Mouse (Mus musculus): ENCODE results near the gene Brpf3. TPM values are rescaled to one million over a fixed set of nuclear protein-coding genes. Genes with fewer than 3 reads are reported as not detected.

Gene Brpf3
- polyA plus RNA-seq, 1 experiment, result 45.6 TPM

- Histone ChIP-seq H3K27ac (ENCODE audit: insufficient read depth, low read length) (no peak overlapping the region), H3K4me3 (ENCODE audit: insufficient read depth, low read length) (peak overlapping the region; percentile 3; the same call in 1 of the 2 replicates), H3K4me1 (ENCODE audit: control insufficient read depth, insufficient read depth, low read length) (peaks cover 7% of the 10 kb centered on the region)
- peak; percentile 29 for TF ChIP-seq CTCF (IDR thresholded peaks at IDR 0.05; ENCODE audit: extremely low read depth, insufficient read depth, low read length)
- TF ChIP-seq POLR2A (IDR thresholded peaks at IDR 0.05; ENCODE audit: extremely low read depth, insufficient read depth, low read length), result no peak
These were observed 75.9 kb downstream of the Brpf3 start for GRCm38 (mm10) chr17:28876821-28877220.

- H3K27ac ChIP-seq (ENCODE audit: insufficient read depth, low read length), result no peak overlapping the region
- H3K4me3 ChIP-seq (ENCODE audit: insufficient read depth, low read length), result no peak overlapping the region
- H3K4me1 ChIP-seq (ENCODE audit: control insufficient read depth, insufficient read depth, low read length), result peaks cover 6% of the 10 kb centered on the region
- no peak for TF ChIP-seq POLR2A (IDR thresholded peaks at IDR 0.05; ENCODE audit: extremely low read depth, insufficient read depth, low read length)
- TF ChIP-seq CTCF (IDR thresholded peaks at IDR 0.05; ENCODE audit: extremely low read depth, insufficient read depth, low read length), result peak; percentile 81
These were observed 79.1 kb downstream of the Brpf3 start for GRCm38 (mm10) chr17:28879931-28880391.

GRCm38 (mm10) chr17:28882316-28882715, 81.4 kb downstream of the Brpf3 start:
- no peak overlapping the region for H3K27ac ChIP-seq (ENCODE audit: insufficient read depth, low read length)
- 0 out of 2 replicates have a peak, but pooled peaks have one; percentile 24 for TF ChIP-seq POLR2A (IDR thresholded peaks at IDR 0.05; ENCODE audit: extremely low read depth, insufficient read depth, low read length)
- no peak for TF ChIP-seq CTCF (IDR thresholded peaks at IDR 0.05; ENCODE audit: extremely low read depth, insufficient read depth, low read length)

GRCm38 (mm10) chr17:28882810-28883209, 81.9 kb downstream of the Brpf3 start:
- Histone ChIP-seq H3K4me1 (ENCODE audit: control insufficient read depth, insufficient read depth, low read length) (no peaks in the 10 kb centered on the region), H3K27ac (ENCODE audit: insufficient read depth, low read length) (no peak overlapping the region), H3K4me3 (ENCODE audit: insufficient read depth, low read length) (no peak overlapping the region)
- TF ChIP-seq CTCF (IDR thresholded peaks at IDR 0.05; ENCODE audit: extremely low read depth, insufficient read depth, low read length) (peak; percentile 26; the same call in 1 of the 2 replicates), POLR2A (IDR thresholded peaks at IDR 0.05; ENCODE audit: extremely low read depth, insufficient read depth, low read length) (no peak)

More at GRCm38 (mm10) chr17:28882316-28882715, 81.4 kb downstream of the Brpf3 start:
- Histone ChIP-seq H3K4me1 (ENCODE audit: control insufficient read depth, insufficient read depth, low read length) (no peaks in the 10 kb centered on the region), H3K4me3 (ENCODE audit: insufficient read depth, low read length) (no peak overlapping the region)

GRCm38 (mm10) chr17:28883941-28884516, 83.1 kb downstream of the Brpf3 start:
- no peak for TF ChIP-seq POLR2A (IDR thresholded peaks at IDR 0.05; ENCODE audit: extremely low read depth, insufficient read depth, low read length)
- TF ChIP-seq CTCF (IDR thresholded peaks at IDR 0.05; ENCODE audit: extremely low read depth, insufficient read depth, low read length), result no peak
- Histone ChIP-seq H3K4me3 (ENCODE audit: insufficient read depth, low read length) (no peak overlapping the region), H3K27ac (ENCODE audit: insufficient read depth, low read length) (no peak overlapping the region), H3K4me1 (ENCODE audit: control insufficient read depth, insufficient read depth, low read length) (no peaks in the 10 kb centered on the region)

GRCm38 (mm10) chr17:28885231-28885630, 84.3 kb downstream of the Brpf3 start:
- Histone ChIP-seq H3K4me1 (ENCODE audit: control insufficient read depth, insufficient read depth, low read length) (no peaks in the 10 kb centered on the region), H3K27ac (ENCODE audit: insufficient read depth, low read length) (no peak overlapping the region), H3K4me3 (ENCODE audit: insufficient read depth, low read length) (no peak overlapping the region)
- TF ChIP-seq CTCF (IDR thresholded peaks at IDR 0.05; ENCODE audit: extremely low read depth, insufficient read depth, low read length) (no peak), POLR2A (IDR thresholded peaks at IDR 0.05; ENCODE audit: extremely low read depth, insufficient read depth, low read length) (no peak)

GRCm38 (mm10) chr17:28886266-28886665, 85.4 kb downstream of the Brpf3 start:
- no peaks in the 10 kb centered on the region for H3K4me1 ChIP-seq (ENCODE audit: control insufficient read depth, insufficient read depth, low read length)
- H3K27ac ChIP-seq (ENCODE audit: insufficient read depth, low read length), result no peak overlapping the region
- no peak for TF ChIP-seq CTCF (IDR thresholded peaks at IDR 0.05; ENCODE audit: extremely low read depth, insufficient read depth, low read length)
- TF ChIP-seq POLR2A (IDR thresholded peaks at IDR 0.05; ENCODE audit: extremely low read depth, insufficient read depth, low read length), result no peak
- H3K4me3 ChIP-seq (ENCODE audit: insufficient read depth, low read length), result no peak overlapping the region

Other genes with a start within 250 kb of the Brpf3 start
- not detected in 2 replicates for gene Clps, start 240.3 kb upstream of the Brpf3 start, polyA plus RNA-seq (2012; rRNA removed)
- 4.5 and 5.1 TPM in 2 replicates for gene Lhfpl5, start 225.4 kb upstream of the Brpf3 start, polyA plus RNA-seq (2012; rRNA removed)
- 68.5 and 70.7 TPM in 2 replicates for gene Srpk1, start 178.4 kb upstream of the Brpf3 start, polyA plus RNA-seq (2012; rRNA removed)
- gene Slc26a8, start 110.9 kb upstream of the Brpf3 start, polyA plus RNA-seq (2012; rRNA removed), result 10.7 and 12.0 TPM in 2 replicates
- gene Mapk14, start 109.8 kb upstream of the Brpf3 start, polyA plus RNA-seq (2012; rRNA removed), result 125 and 127 TPM in 2 replicates
- gene AC170998.1, start 75.0 kb upstream of the Brpf3 start, polyA plus RNA-seq (2012; rRNA removed), result 1.7 and 1.8 TPM in 2 replicates
- gene Mapk13, start 31.8 kb upstream of the Brpf3 start, polyA plus RNA-seq (2012; rRNA removed), result 1.4 and 1.8 TPM in 2 replicates
- gene Pnpla1, start 57.3 kb downstream of the Brpf3 start, polyA plus RNA-seq (2012; rRNA removed), result 0.32 and 0.40 TPM in 2 replicates
- 7.6 and 7.9 TPM in 2 replicates for gene 4930539E08Rik, start 114.2 kb downstream of the Brpf3 start, polyA plus RNA-seq (2012; rRNA removed)
- not detected in 2 replicates for gene Pxt1, start 142.8 kb downstream of the Brpf3 start, polyA plus RNA-seq (2012; rRNA removed)
- gene Kctd20, start 150.9 kb downstream of the Brpf3 start, polyA plus RNA-seq (2012; rRNA removed), result 46.5 and 50.0 TPM in 2 replicates
- 62.0 and 69.6 TPM in 2 replicates for gene Stk38, start 206.9 kb downstream of the Brpf3 start, polyA plus RNA-seq (2012; rRNA removed)
- 107 and 110 TPM in 2 replicates for gene Srsf3, start 231.5 kb downstream of the Brpf3 start, polyA plus RNA-seq (2012; rRNA removed)

Data from cortical plate, adult 2 months (tissue).